Mouse (Mus musculus) liver, embryonic 14.5 days (tissue): ENCODE results near the gene Dedd2.

Experiments
- CTCF ChIP-seq: IDR thresholded peaks from 2 replicates; pipeline ENCODE4 v1.5.1; 2016; ENCODE audit warnings: antibody characterized with exemption, low read depth, control low read depth
- EP300 ChIP-seq: IDR thresholded peaks from 2 replicates; pipeline ENCODE4 v1.6.1; 2016; ENCODE audit warnings: antibody characterized with exemption, low read depth

DNA sequence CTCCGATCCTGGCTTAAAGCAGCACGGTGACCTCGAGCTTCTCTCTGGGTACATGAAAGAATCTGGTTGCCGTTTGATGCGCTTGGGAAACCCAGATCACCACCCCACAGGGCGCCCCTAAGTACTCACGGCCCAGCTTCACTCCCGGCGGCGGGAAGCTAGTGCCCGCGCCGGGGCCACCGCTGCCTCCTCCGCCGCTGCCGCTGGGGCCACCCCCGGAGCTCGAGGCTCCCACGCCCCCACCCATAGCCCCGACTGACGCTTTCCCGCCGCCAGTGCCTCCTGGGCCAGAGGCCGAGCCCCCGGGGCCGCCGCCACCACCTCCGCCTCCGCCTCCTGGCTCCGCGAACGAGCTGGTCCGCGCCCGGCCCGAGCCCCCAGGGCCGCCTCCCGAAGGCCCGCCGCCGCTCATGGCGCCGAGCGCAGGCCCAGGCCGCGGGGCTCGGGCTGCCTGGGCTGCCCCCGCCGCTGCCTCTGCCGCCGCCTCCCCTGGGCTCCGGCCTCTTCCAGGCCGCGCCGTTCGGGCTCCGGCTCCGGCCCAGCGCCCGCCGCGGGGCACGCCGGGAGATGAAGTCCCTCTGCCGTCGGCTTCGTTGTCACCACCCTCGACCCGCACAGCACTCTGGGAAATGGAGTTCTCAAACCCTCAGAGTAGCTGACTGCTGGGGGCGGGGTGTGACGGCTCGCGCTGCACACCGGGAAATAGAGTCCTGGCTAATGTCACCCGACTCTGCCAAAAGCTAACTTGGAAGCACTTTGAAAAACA is 17.0 kb upstream of the Dedd2 start, which contains the start of gene Gsk3a:
- no peak for TF ChIP-seq CTCF
- no peak for TF ChIP-seq EP300
